Mouse (Mus musculus) kidney, postnatal 25 days (tissue): ENCODE data around the gene Spag7.

Experiments used
- DNase-seq, 2 experiments: peaks; one replicate each; pipeline ENCODE4 v3.0.0; 2021; ENCODE audit warnings: mixed read lengths in 2 of 2

Gene Spag7

GRCm38 (mm10) chr11:70655571-70656455 lies 13.4 kb downstream of the Spag7 start:
- DNase-seq, result peak; percentile 47 to 79

- peak; percentile 84 to 92 for DNase-seq
Measured at GRCm38 (mm10) chr11:70654923-70655570, 14.2 kb downstream of the Spag7 start.

- peak; percentile 86 to 90 for DNase-seq
Measured at GRCm38 (mm10) chr11:70654198-70654922, 14.9 kb downstream of the Spag7 start, which contains the start of gene Pfn1. Gene Pfn1, minus strand, starts transcription at chr11:70654644.

- DNase-seq, result peak; percentile 63 to 84
Measured at GRCm38 (mm10) chr11:70653345-70654197, 15.6 kb downstream of the Spag7 start.

GRCm38 (mm10) chr11:70652884-70653344 lies 16.3 kb downstream of the Spag7 start:
- peak in 1 of 2 experiments; percentile 17 for DNase-seq

GRCm38 (mm10) chr11:70652029-70652883 lies 17.0 kb downstream of the Spag7 start:
- DNase-seq, result peak in 1 of 2 experiments; percentile 41

- peak in 1 of 2 experiments; percentile 40 for DNase-seq
Measured at GRCm38 (mm10) chr11:70651391-70651790, 17.8 kb downstream of the Spag7 start.

- DNase-seq, result peak in 1 of 2 experiments; percentile 35
Measured at GRCm38 (mm10) chr11:70650322-70651175, 18.7 kb downstream of the Spag7 start.

GRCm38 (mm10) chr11:70649185-70649734 lies 20.0 kb downstream of the Spag7 start:
- DNase-seq, result no peak

- no peak for DNase-seq
Measured at GRCm38 (mm10) chr11:70648512-70648911, 20.7 kb downstream of the Spag7 start.

- peak; percentile 37 to 72 for DNase-seq
Measured at GRCm38 (mm10) chr11:70647716-70648420, 21.3 kb downstream of the Spag7 start.

GRCm38 (mm10) chr11:70646691-70647650 lies 22.2 kb downstream of the Spag7 start, which contains the start of the genes Rnf167 and Slc25a11:
Gene Rnf167, plus strand, starts transcription at chr11:70647235.
Gene Slc25a11, minus strand, starts transcription at chr11:70647479.
- DNase-seq, result peak; percentile 99

- DNase-seq, result peak; percentile 66 to 79
Measured at GRCm38 (mm10) chr11:70646259-70646555, 23.0 kb downstream of the Spag7 start.

GRCm38 (mm10) chr11:70645461-70646258 lies 23.6 kb downstream of the Spag7 start:
- no peak for DNase-seq

- DNase-seq, result peak in 1 of 2 experiments; percentile 39
Measured at GRCm38 (mm10) chr11:70644564-70645103, 24.6 kb downstream of the Spag7 start.

- DNase-seq, result no peak
Measured at GRCm38 (mm10) chr11:70643051-70643450, 26.2 kb downstream of the Spag7 start.

- no peak for DNase-seq
Measured at GRCm38 (mm10) chr11:70641241-70641640, 28.0 kb downstream of the Spag7 start.
